Mouse (Mus musculus): ENCODE measurements at regions not wholly inside any gene's neighbourhood (a gene's known extent, or its start where the extent isn't known, plus 50 kb on each side); places are given as distances from the start of the nearest gene placed in this dataset.

DNA sequence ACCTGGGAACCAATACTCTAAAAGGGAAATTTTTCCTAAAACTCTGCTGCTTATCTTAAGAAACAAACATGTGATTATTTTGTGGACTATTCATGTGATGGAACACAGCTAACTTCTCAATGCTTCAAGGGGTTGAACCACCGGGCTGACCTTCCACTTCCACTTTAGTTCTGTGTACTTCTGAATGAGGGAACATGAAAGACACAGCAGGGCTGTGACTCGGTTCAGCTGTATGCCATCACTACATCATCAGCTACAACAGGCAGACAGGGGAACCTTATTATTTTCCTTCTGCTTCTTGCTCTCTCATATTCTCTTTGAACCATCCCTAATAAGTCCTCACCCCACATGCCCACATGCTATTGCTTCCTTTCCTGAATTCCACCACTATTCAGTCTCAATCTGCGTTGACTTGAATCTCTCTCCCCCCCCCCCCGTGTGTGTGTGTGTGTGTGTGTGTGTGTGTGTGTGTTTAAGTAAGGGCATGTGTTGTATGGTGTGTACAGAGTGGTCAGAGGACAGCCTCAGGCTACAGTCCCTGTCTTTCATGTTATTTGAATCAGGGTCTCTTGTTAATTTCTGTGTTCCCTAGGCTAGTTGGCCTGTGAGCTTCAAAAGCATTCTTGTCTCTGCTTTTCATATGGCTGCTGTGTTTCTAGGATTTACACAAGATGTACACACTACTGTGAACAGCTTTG lies 485.7 kb downstream of the Lmo7 start:
- Histone ChIP-seq H3K36me3 (ENCODE audit: control insufficient read depth, insufficient read depth, low read length) (no peaks in the 10 kb centered on the region), H3K4me3 (ENCODE audit: control insufficient read depth, low read depth, low read length) (no peak overlapping the region), H3K4me1 (ENCODE audit: control insufficient read depth, insufficient read depth, low read length) (no peaks in the 10 kb centered on the region), H3K27me3 (ENCODE audit: control insufficient read depth, insufficient read depth, low read length) (no peaks in the 10 kb centered on the region), H3K27ac (ENCODE audit: control insufficient read depth, insufficient read depth, low read depth, low read length) (no peak overlapping the region)
- TF ChIP-seq POLR2A (IDR thresholded peaks at IDR 0.05; ENCODE audit: control insufficient read depth, low read depth, low read length): no peak
- no peak for TF ChIP-seq CTCF (IDR thresholded peaks at IDR 0.05; ENCODE audit: control insufficient read depth, insufficient read depth, insufficient replicate concordance, low read depth, low read length)

DNA sequence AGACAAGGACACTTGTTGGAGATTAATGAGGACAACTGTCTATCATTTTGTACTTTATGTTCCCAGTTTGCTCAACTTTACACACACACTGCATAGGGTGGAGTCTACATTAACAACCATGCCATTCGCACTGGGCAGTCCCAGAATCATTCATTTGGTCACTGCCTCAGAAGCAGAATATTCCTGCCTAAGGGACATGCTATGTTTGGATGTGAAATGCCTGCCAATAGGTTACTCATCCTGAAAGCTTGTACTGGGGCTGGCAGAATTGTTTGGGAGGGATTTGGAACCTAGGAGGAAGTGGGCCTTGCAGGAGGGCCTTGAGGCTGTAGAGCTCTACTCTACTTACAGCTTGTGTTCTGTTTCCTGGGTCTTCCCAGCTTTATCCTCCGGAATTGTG lies 482.3 kb downstream of the Lmo7 start:
- Histone ChIP-seq H3K27me3 (ENCODE audit: control insufficient read depth, insufficient read depth, low read length) (no peaks in the 10 kb centered on the region), H3K36me3 (ENCODE audit: control insufficient read depth, insufficient read depth, low read length) (no peaks in the 10 kb centered on the region), H3K27ac (ENCODE audit: control insufficient read depth, insufficient read depth, low read depth, low read length) (no peak overlapping the region), H3K4me3 (ENCODE audit: control insufficient read depth, low read depth, low read length) (no peak overlapping the region), H3K4me1 (ENCODE audit: control insufficient read depth, insufficient read depth, low read length) (no peaks in the 10 kb centered on the region)
- TF ChIP-seq CTCF (IDR thresholded peaks at IDR 0.05; ENCODE audit: control insufficient read depth, insufficient read depth, insufficient replicate concordance, low read depth, low read length): no peak
- TF ChIP-seq POLR2A (IDR thresholded peaks at IDR 0.05; ENCODE audit: control insufficient read depth, low read depth, low read length): no peak

DNA sequence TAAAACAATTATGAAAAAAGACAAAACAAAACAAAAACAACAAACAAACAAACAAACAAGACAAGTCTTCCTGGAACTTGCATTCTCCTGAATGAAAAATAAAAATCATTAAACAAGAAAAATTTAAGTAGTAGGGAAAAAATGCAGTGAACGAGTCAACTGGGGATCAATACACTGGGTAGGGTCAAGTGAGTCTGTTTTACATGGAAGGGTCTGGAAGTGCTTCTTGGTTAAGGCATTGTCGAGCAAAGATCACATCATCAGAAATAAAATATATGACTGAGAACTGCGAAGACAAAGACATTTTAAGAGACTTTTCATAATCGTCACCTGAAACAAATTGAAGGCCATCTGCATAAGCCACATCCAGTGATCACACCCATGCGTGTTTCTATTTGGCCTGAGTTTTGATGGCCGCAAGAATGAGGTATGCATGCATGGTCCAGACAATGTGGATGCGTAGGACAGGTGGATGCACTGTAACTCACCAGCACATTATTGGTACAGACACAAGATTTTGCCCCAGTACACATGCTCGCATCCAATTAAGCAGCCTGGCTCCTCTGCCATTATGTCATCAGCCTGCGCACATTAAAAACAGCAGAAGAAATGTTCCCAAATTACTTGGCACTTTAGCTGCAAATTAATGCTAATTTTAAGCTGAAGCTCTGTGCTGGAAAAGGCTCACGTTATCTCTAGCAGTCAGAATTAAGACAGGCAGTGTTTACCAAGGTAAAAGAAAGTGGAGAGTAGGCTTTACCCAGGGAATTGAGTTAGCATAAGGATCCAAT lies 475.3 kb downstream of the Lmo7 start:
- Histone ChIP-seq H3K4me3 (ENCODE audit: control insufficient read depth, low read depth, low read length) (no peak overlapping the region), H3K27ac (ENCODE audit: control insufficient read depth, insufficient read depth, low read depth, low read length) (no peak overlapping the region), H3K36me3 (ENCODE audit: control insufficient read depth, insufficient read depth, low read length) (no peaks in the 10 kb centered on the region), H3K27me3 (ENCODE audit: control insufficient read depth, insufficient read depth, low read length) (no peaks in the 10 kb centered on the region), H3K4me1 (ENCODE audit: control insufficient read depth, insufficient read depth, low read length) (no peaks in the 10 kb centered on the region)
- no peak for TF ChIP-seq POLR2A (IDR thresholded peaks at IDR 0.05; ENCODE audit: control insufficient read depth, low read depth, low read length)
- no peak for TF ChIP-seq CTCF (IDR thresholded peaks at IDR 0.05; ENCODE audit: control insufficient read depth, insufficient read depth, insufficient replicate concordance, low read depth, low read length)

DNA sequence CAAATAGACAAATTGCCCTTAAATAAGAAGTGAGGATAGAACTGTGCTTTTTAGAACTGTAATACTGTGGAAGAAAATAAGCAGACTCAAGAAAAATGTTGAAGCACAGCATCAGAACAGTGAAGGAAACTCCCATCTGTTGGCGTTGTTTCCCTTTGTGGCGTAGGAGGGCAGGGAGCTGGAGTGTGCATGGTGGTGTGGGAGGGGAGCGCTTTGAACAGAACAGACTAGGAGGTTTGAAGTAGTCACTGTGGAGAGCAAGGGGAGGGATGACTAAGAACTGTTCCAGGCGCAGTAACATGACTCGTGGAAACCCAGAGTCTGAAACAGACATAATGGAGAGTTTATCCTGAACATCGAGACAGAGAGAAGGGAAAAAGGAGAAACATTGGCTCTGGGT lies 469.7 kb downstream of the Lmo7 start:
- TF ChIP-seq POLR2A (IDR thresholded peaks at IDR 0.05; ENCODE audit: control insufficient read depth, low read depth, low read length): no peak
- no peak for TF ChIP-seq CTCF (IDR thresholded peaks at IDR 0.05; ENCODE audit: control insufficient read depth, insufficient read depth, insufficient replicate concordance, low read depth, low read length)
- H3K4me1 ChIP-seq (ENCODE audit: control insufficient read depth, insufficient read depth, low read length): no peaks in the 10 kb centered on the region
- no peaks in the 10 kb centered on the region for H3K27me3 ChIP-seq (ENCODE audit: control insufficient read depth, insufficient read depth, low read length)
- H3K27ac ChIP-seq (ENCODE audit: control insufficient read depth, insufficient read depth, low read depth, low read length): no peak overlapping the region
- H3K4me3 ChIP-seq (ENCODE audit: control insufficient read depth, low read depth, low read length): no peak overlapping the region
- no peaks in the 10 kb centered on the region for H3K36me3 ChIP-seq (ENCODE audit: control insufficient read depth, insufficient read depth, low read length)

DNA sequence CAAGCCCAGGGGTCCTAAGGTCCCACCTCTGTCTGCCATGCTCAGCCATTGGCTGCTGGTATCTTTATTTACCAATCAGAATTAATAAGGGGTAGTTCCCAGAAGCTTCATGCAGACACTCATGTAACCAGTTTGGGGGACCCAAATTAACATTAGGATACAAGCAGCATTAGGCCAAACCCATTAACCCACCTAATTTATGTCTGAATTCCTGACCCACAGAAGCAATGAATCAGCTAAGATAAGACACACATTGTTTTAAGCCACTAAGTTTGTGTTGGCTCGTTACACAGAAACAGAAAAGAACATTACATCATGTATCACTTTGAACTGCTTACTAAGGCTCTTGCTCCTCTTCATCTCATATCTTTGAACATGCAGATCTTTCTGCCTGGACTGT lies 461.0 kb downstream of the Lmo7 start:
- Histone ChIP-seq H3K36me3 (ENCODE audit: control insufficient read depth, insufficient read depth, low read length) (no peaks in the 10 kb centered on the region), H3K27me3 (ENCODE audit: control insufficient read depth, insufficient read depth, low read length) (no peaks in the 10 kb centered on the region), H3K27ac (ENCODE audit: control insufficient read depth, insufficient read depth, low read depth, low read length) (no peak overlapping the region), H3K4me1 (ENCODE audit: control insufficient read depth, insufficient read depth, low read length) (no peaks in the 10 kb centered on the region), H3K4me3 (ENCODE audit: control insufficient read depth, low read depth, low read length) (no peak overlapping the region)
- no peak for TF ChIP-seq POLR2A (IDR thresholded peaks at IDR 0.05; ENCODE audit: control insufficient read depth, low read depth, low read length)
- TF ChIP-seq CTCF (IDR thresholded peaks at IDR 0.05; ENCODE audit: control insufficient read depth, insufficient read depth, insufficient replicate concordance, low read depth, low read length): no peak

DNA sequence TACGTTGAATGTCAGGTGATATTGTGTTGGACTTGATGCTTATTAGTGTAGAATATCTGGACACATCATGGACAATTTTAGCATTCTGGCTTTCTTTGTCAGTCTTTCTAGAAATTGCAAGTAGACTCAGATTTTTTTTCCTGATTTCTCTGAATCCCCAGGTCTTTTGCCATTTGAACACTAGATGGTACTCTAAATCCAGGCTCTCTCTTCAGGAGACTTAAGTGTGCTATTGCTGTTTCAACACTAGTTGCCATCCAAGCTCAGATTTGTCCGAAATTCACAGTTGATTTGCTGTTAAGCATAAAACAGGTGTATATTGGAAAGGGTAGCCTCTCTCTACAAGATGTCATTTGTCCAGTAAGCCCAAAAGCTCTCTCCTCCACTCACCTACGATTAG lies 451.5 kb downstream of the Lmo7 start:
- no peaks in the 10 kb centered on the region for H3K36me3 ChIP-seq (ENCODE audit: control insufficient read depth, insufficient read depth, low read length)
- no peak overlapping the region for H3K4me3 ChIP-seq (ENCODE audit: control insufficient read depth, low read depth, low read length)
- no peak for TF ChIP-seq CTCF (IDR thresholded peaks at IDR 0.05; ENCODE audit: control insufficient read depth, insufficient read depth, insufficient replicate concordance, low read depth, low read length)
- no peak for TF ChIP-seq POLR2A (IDR thresholded peaks at IDR 0.05; ENCODE audit: control insufficient read depth, low read depth, low read length)
- H3K27ac ChIP-seq (ENCODE audit: control insufficient read depth, insufficient read depth, low read depth, low read length): no peak overlapping the region
- no peaks in the 10 kb centered on the region for H3K27me3 ChIP-seq (ENCODE audit: control insufficient read depth, insufficient read depth, low read length)
- no peaks in the 10 kb centered on the region for H3K4me1 ChIP-seq (ENCODE audit: control insufficient read depth, insufficient read depth, low read length)

DNA sequence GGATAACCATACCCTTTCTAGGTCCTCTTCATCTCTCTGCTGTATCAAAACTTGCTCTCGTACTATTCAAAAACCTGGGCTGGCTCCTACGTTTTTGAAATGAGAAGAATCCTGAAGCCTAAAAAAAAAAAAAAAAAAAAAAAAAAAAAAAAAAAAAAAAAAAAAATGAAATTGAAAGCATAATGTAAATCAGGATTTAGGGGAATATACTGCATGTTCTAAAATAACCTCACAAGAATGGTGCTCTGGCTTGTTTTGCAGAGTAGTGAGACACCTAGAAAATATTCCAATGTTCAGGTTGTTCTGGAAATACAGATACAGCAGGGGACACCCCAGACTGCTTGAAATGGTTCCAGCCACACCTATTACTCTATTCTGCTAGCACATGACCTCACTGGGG lies 442.0 kb downstream of the Lmo7 start:
- H3K27me3 ChIP-seq (ENCODE audit: control insufficient read depth, insufficient read depth, low read length): no peaks in the 10 kb centered on the region
- H3K4me3 ChIP-seq (ENCODE audit: control insufficient read depth, low read depth, low read length): no peak overlapping the region
- no peak for TF ChIP-seq CTCF (IDR thresholded peaks at IDR 0.05; ENCODE audit: control insufficient read depth, insufficient read depth, insufficient replicate concordance, low read depth, low read length)
- TF ChIP-seq POLR2A (IDR thresholded peaks at IDR 0.05; ENCODE audit: control insufficient read depth, low read depth, low read length): no peak
- H3K36me3 ChIP-seq (ENCODE audit: control insufficient read depth, insufficient read depth, low read length): no peaks in the 10 kb centered on the region
- H3K27ac ChIP-seq (ENCODE audit: control insufficient read depth, insufficient read depth, low read depth, low read length): no peak overlapping the region
- H3K4me1 ChIP-seq (ENCODE audit: control insufficient read depth, insufficient read depth, low read length): no peaks in the 10 kb centered on the region
